Mouse (Mus musculus) heart, postnatal 4 days (tissue): ENCODE data around the gene Tep1. TPM values are rescaled to one million over a fixed set of nuclear protein-coding genes. Genes with fewer than 3 reads are reported as not detected.

ENCODE experiments used
- DNase-seq: peaks from one replicate; pipeline ENCODE4 v3.0.0; 2021
- total RNA-seq, 2 experiments: library from RNA; stranded (reverse); gene quantifications; 2 replicates each; pipeline ENCODE4 v1.2.3; 2021

The Tep1 gene
- total RNA-seq, 2 experiments from 2014 or later: 9.3 to 12.3 TPM

GRCm38 (mm10) chr14:50788157-50788556 is 82.2 kb downstream of the Tep1 start:
- DNase-seq: no peak

- DNase-seq: peak; percentile 93
These were observed 85.1 kb downstream of the Tep1 start, which contains the start of gene Ttc5 for GRCm38 (mm10) chr14:50785251-50785637. Ttc5 (minus strand) TSS chr14:50785519.

- DNase-seq: no peak
These were observed 85.7 kb downstream of the Tep1 start for GRCm38 (mm10) chr14:50784391-50785250.

GRCm38 (mm10) chr14:50782166-50782565 is 88.2 kb downstream of the Tep1 start:
- DNase-seq: no peak

Other genes with a start within 250 kb of the Tep1 start
- gene Olfr745, start 231.2 kb downstream of the Tep1 start, total RNA-seq: not detected
- gene Olfr746, start 223.5 kb downstream of the Tep1 start, total RNA-seq: not detected
- not detected for gene Olfr747, start 177.4 kb downstream of the Tep1 start, total RNA-seq
- not detected for gene Olfr748, start 163.2 kb downstream of the Tep1 start, total RNA-seq
- gene Olfr749, start 125.5 kb downstream of the Tep1 start, total RNA-seq: not detected
- gene Ttc5, start 85.0 kb downstream of the Tep1 start, total RNA-seq: 10 to 100 TPM; 30.7 to 31.2 TPM
- gene Ccnb1ip1, start 62.8 kb downstream of the Tep1 start, total RNA-seq: under 1 TPM in 1 of 2 experiments, not detected in 1; 0.18 TPM
- gene Parp2, start 62.7 kb downstream of the Tep1 start, total RNA-seq: 10 to 100 TPM; 25.5 to 26.8 TPM
- 1 to 10 TPM in 1 of 2 experiments, under 1 TPM in 1; 0.86 to 1.1 TPM for gene Klhl33, start 26.9 kb upstream of the Tep1 start, total RNA-seq
- 10 to 100 TPM; 64.2 to 65.8 TPM for gene Osgep, start 54.3 kb upstream of the Tep1 start, total RNA-seq
- 10 to 100 TPM; 49.5 to 52.9 TPM for gene Apex1, start 54.4 kb upstream of the Tep1 start, total RNA-seq
- 10 to 100 TPM; 25.7 to 27.2 TPM for gene Pip4p1, start 60.3 kb upstream of the Tep1 start, total RNA-seq
- 10 to 100 TPM; 11.1 to 13.9 TPM for gene Pnp, start 60.5 kb upstream of the Tep1 start, total RNA-seq
- gene Gm49342, start 74.0 kb upstream of the Tep1 start, total RNA-seq: 10 to 100 TPM; 11.1 to 15.0 TPM
- 1 to 10 TPM in 1 of 2 experiments, under 1 TPM in 1; 0.81 to 1.2 TPM for gene Pnp2, start 85.4 kb upstream of the Tep1 start, total RNA-seq
- gene Rnase10, start 137.2 kb upstream of the Tep1 start, total RNA-seq: under 1 TPM in 1 of 2 experiments, not detected in 1; 0.17 TPM
- not detected for gene Rnase9, start 171.3 kb upstream of the Tep1 start, total RNA-seq
- not detected for gene Rnase11, start 179.6 kb upstream of the Tep1 start, total RNA-seq
- not detected for gene Rnase12, start 187.1 kb upstream of the Tep1 start, total RNA-seq
- not detected for gene Olfr750, start 203.9 kb upstream of the Tep1 start, total RNA-seq
- gene Rnase4, start 220.5 kb upstream of the Tep1 start, total RNA-seq: 10 to 100 TPM; 30.4 to 31.7 TPM
- 1 to 10 TPM; 2.2 to 3.3 TPM for gene Ang, start 220.6 kb upstream of the Tep1 start, total RNA-seq
- gene Eddm3b, start 243.9 kb upstream of the Tep1 start, total RNA-seq: not detected